Mouse (Mus musculus): ENCODE measurements around the gene Vmp1.

Vmp1 gene

GRCm38 (mm10) chr11:86571047-86571855 is 112.4 kb downstream of the Vmp1 start:
- peak; percentile 81 for DNase-seq (ENCODE audit: low read depth, low spot score)

- peak; percentile 77 for DNase-seq (ENCODE audit: low read depth, low spot score)
Measured at GRCm38 (mm10) chr11:86570261-86570746, 113.3 kb downstream of the Vmp1 start.

- peak; percentile 34 for DNase-seq (ENCODE audit: low read depth, low spot score)
Measured at GRCm38 (mm10) chr11:86568425-86568824, 115.2 kb downstream of the Vmp1 start.

GRCm38 (mm10) chr11:86558258-86558657 is 125.4 kb downstream of the Vmp1 start:
- DNase-seq (ENCODE audit: low read depth, low spot score) = no peak

- no peak for DNase-seq (ENCODE audit: low read depth, low spot score)
Measured at GRCm38 (mm10) chr11:86553525-86553924, 130.1 kb downstream of the Vmp1 start.

GRCm38 (mm10) chr11:86547412-86547811 is 136.2 kb downstream of the Vmp1 start:
- no peak for DNase-seq (ENCODE audit: low read depth, low spot score)

GRCm38 (mm10) chr11:86545556-86545955 is 138.1 kb downstream of the Vmp1 start:
- no peak for DNase-seq (ENCODE audit: low read depth, low spot score)

- peak; percentile 100 for DNase-seq (ENCODE audit: low read depth, low spot score)
Measured at GRCm38 (mm10) chr11:86544639-86545299, 138.9 kb downstream of the Vmp1 start, which contains the start of the genes Rps6kb1 and Tubd1. Gene Rps6kb1, minus strand, starts transcription at chr11:86544805. Gene Tubd1, plus strand, starts transcription at chr11:86544991.

GRCm38 (mm10) chr11:86543960-86544638 is 139.5 kb downstream of the Vmp1 start:
- DNase-seq (ENCODE audit: low read depth, low spot score) = peak; percentile 13

GRCm38 (mm10) chr11:86542851-86543250 is 140.8 kb downstream of the Vmp1 start:
- no peak for DNase-seq (ENCODE audit: low read depth, low spot score)

GRCm38 (mm10) chr11:86540476-86540845 is 143.2 kb downstream of the Vmp1 start:
- DNase-seq (ENCODE audit: low read depth, low spot score) = no peak

- no peak for DNase-seq (ENCODE audit: low read depth, low spot score)
Measured at GRCm38 (mm10) chr11:86539716-86540475, 143.7 kb downstream of the Vmp1 start.

GRCm38 (mm10) chr11:86538786-86539185 is 144.8 kb downstream of the Vmp1 start:
- no peak for DNase-seq (ENCODE audit: low read depth, low spot score)

- no peak for DNase-seq (ENCODE audit: low read depth, low spot score)
Measured at GRCm38 (mm10) chr11:86534201-86534910, 149.3 kb downstream of the Vmp1 start.

All from mesoderm, embryonic 11.5 days (tissue).